Mouse (Mus musculus) kidney, embryonic 14.5 days (tissue): ENCODE measurements around the gene Tubgcp6. TPM values are rescaled to one million over a fixed set of nuclear protein-coding genes. Genes with fewer than 3 reads are reported as not detected.

ENCODE experiments used
- ATAC-seq: fragments of 200-750 bp; cut with Nextera tagmentation; 2 replicates; pipeline ENCODE4 v1.8.0; 2017; ENCODE audit warnings: moderate number of reproducible peaks, mild to moderate bottlenecking, moderate TSS enrichment, moderate library complexity; ENCODE audit not compliant: low FRiP score, low TSS enrichment
- H3K27ac ChIP-seq: fragments of 300-500 bp; sonication (generic); 2 replicates; pipeline ENCODE4 v1.5.1; 2014; ENCODE audit warnings: low read depth, mild to moderate bottlenecking, low read length, moderate library complexity, mixed read lengths
- H3K27me3 ChIP-seq: fragments of 300-500 bp; sonication (generic); 2 replicates; pipeline ENCODE4 v1.6.1; 2014; ENCODE audit warnings: mild to moderate bottlenecking, low read length; ENCODE audit not compliant: control insufficient read depth, insufficient read depth
- H3K36me3 ChIP-seq: fragments of 300-500 bp; sonication (generic); 2 replicates; pipeline ENCODE4 v1.6.1; 2014; ENCODE audit warnings: low read length, mixed read lengths; ENCODE audit not compliant: control insufficient read depth, insufficient read depth
- H3K4me1 ChIP-seq: fragments of 300-500 bp; sonication (generic); 2 replicates; pipeline ENCODE4 v1.6.1; 2014; ENCODE audit warnings: low read length, mixed read lengths; ENCODE audit not compliant: control insufficient read depth, insufficient read depth
- H3K4me2 ChIP-seq: fragments of 300-500 bp; sonication (generic); replicated peaks from 2 replicates; pipeline ENCODE4 v1.6.1; 2014; ENCODE audit warnings: low read depth, mild to moderate bottlenecking, low read length
- H3K4me3 ChIP-seq: fragments of 300-500 bp; sonication (generic); 2 replicates; pipeline ENCODE4 v1.5.1; 2014; ENCODE audit warnings: mild to moderate bottlenecking, low read length
- H3K9ac ChIP-seq: fragments of 300-500 bp; sonication (generic); 2 replicates; pipeline ENCODE4 v1.6.1; 2014; ENCODE audit warnings: low read depth, mild to moderate bottlenecking, low read length, moderate library complexity
- H3K9me3 ChIP-seq: fragments of 300-500 bp; sonication (generic); 2 replicates; pipeline ENCODE4 v1.6.1; 2016; ENCODE audit warnings: low read length; ENCODE audit not compliant: control insufficient read depth
- WGBS: fragments of 180-500 bp; shearing (Covaris S2); extraction: QIAGEN DNeasy Blood & Tissue Kit; methylation state at CpG from one replicate; pipeline ENCODE4 v1.1.7; 2014; 5-methylcytosine and 5-hydroxymethylcytosine counted together
- polyA plus RNA-seq: library from polyadenylated mRNA; unstranded; fragments of >200 nt; fragmentation: Nextera tagmentation; extraction: Ambion mirVana; gene quantifications from 2 replicates; pipeline ENCODE4 v1.2.1, GENCODE M21; 2014

The Tubgcp6 gene
- polyA plus RNA-seq, 1 experiment from 2014 or later, result 21.0 TPM

DNA sequence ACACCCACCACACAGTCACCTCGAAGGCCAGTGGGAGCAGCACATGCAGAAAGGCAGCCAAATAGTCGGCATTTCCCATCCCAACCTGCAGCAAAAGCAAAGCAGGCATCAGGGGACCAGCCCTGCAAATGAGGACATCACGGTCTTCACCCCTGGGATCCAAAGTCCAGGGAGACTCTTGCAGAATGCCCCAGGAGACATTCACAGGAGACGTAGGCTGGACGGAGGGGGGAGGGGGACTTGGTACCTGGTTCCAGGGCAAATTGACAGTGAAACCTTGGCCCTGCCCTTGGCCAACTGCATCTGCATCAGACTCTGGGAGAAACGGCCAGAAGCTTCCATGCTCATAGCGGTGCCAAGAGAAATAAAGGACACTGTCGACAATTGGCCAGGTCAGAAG is 3.7 kb upstream of the Tubgcp6 start:
- Histone ChIP-seq H3K4me2 (no peak overlapping the region), H3K27me3 (no peaks in the 10 kb centered on the region), H3K9me3 (no peaks in the 10 kb centered on the region), H3K9ac (no peak overlapping the region), H3K27ac (no peak overlapping the region), H3K4me3 (no peak overlapping the region), H3K4me1 (peaks cover 20% of the 10 kb centered on the region; the same call in 1 of the 2 replicates), H3K36me3 (no peaks in the 10 kb centered on the region)
- 93% methylated on average over 8 of the region's 8 CpGs for WGBS
- no peak for ATAC-seq

DNA sequence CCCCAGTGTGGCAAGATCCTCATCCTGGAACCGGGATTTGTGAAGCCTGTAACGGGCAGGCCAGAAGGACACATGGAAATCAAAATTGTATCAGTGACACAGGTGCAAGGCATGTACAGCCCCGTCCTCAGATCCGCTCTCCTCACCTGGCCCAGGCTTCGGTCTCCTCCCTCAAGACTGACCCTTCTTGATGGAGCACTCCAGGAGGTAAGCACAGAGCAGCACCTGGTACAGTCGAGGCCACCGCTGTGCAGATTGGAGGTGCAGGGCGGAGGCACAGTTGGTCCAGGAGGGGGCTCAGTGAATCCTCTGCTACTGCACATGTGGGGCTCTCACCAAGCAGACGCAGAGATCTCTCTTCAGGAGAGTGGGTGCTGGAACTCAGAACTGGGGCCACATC is 2.4 kb upstream of the Tubgcp6 start:
- 0 out of 2 replicates have a peak, but pooled peaks cover under 1% of the 10 kb centered on the region for H3K36me3 ChIP-seq
- no peaks in the 10 kb centered on the region for H3K27me3 ChIP-seq
- no peak overlapping the region for H3K4me2 ChIP-seq
- H3K4me3 ChIP-seq, result no peak overlapping the region
- WGBS, result 92% methylated on average over 9 of the region's 9 CpGs
- H3K9me3 ChIP-seq, result no peaks in the 10 kb centered on the region
- H3K4me1 ChIP-seq, result peaks cover 30% of the 10 kb centered on the region; the same call in 1 of the 2 replicates
- ATAC-seq, result no peak
- no peak overlapping the region for H3K27ac ChIP-seq
- H3K9ac ChIP-seq, result no peak overlapping the region

GRCm38 (mm10) chr15:89124312-89124711 is 1.4 kb upstream of the Tubgcp6 start:
- ATAC-seq, result no peak
- no peak overlapping the region for H3K4me3 ChIP-seq
- H3K4me2 ChIP-seq, result no peak overlapping the region
- H3K27ac ChIP-seq, result no peak overlapping the region
- peaks cover 31% of the 10 kb centered on the region; the same call in 1 of the 2 replicates for H3K4me1 ChIP-seq
- no peaks in the 10 kb centered on the region for H3K9me3 ChIP-seq
- H3K27me3 ChIP-seq, result no peaks in the 10 kb centered on the region
- H3K9ac ChIP-seq, result peak overlapping the region; percentile 84; the same call in 1 of the 2 replicates
- 99% methylated on average over 3 of the region's 3 CpGs for WGBS
- 0 out of 2 replicates have a peak, but pooled peaks cover 5% of the 10 kb centered on the region for H3K36me3 ChIP-seq

- Histone ChIP-seq H3K27me3 (no peaks in the 10 kb centered on the region), H3K9ac (peak overlapping the region; percentile 84), H3K9me3 (no peaks in the 10 kb centered on the region), H3K4me2 (peak overlapping the region; percentile 80), H3K27ac (peak overlapping the region; percentile 65; the same call in 1 of the 2 replicates), H3K36me3 (peaks cover 9% of the 10 kb centered on the region; the same call in 1 of the 2 replicates), H3K4me1 (peaks cover 31% of the 10 kb centered on the region; the same call in 1 of the 2 replicates), H3K4me3 (peak overlapping the region; percentile 85)
- WGBS, result 22% methylated on average over 11 of the region's 11 CpGs
- peak; percentile 5; the same call in 1 of the 2 replicates for ATAC-seq
These were observed 683 bp upstream of the Tubgcp6 start for GRCm38 (mm10) chr15:89123595-89123994.

DNA sequence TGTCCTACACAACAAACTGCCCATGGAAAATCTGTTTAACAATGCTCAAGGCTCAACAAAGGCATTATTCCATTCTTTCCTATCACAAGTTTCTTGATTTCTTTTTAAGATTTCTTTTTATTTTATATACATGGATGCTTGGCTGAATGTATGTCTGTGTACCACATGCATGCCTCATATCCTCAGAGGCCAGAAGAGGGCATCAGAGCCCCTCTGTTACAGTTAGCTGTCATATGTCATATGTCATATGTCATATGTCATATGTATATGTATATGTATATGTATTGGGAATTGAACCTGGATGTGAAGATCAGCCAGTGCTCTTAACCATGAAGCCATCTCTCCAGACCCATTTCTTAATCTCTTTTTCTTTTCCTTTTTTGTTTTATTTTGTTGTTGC is 4.9 kb downstream of the Tubgcp6 start:
- Histone ChIP-seq H3K27me3 (no peaks in the 10 kb centered on the region), H3K4me2 (no peak overlapping the region), H3K9me3 (no peaks in the 10 kb centered on the region), H3K36me3 (peaks cover 46% of the 10 kb centered on the region), H3K9ac (no peak overlapping the region), H3K4me3 (no peak overlapping the region), H3K4me1 (peaks cover 15% of the 10 kb centered on the region; the same call in 1 of the 2 replicates), H3K27ac (no peak overlapping the region)
- ATAC-seq, result no peak

GRCm38 (mm10) chr15:89110147-89110546 is 12.8 kb downstream of the Tubgcp6 start:
- 83% methylated on average over 9 of the region's 9 CpGs for WGBS
- no peaks in the 10 kb centered on the region for H3K9me3 ChIP-seq

GRCm38 (mm10) chr15:89106976-89107375 is 15.9 kb downstream of the Tubgcp6 start:
- Histone ChIP-seq H3K4me3 (no peak overlapping the region), H3K36me3 (peaks cover 89% of the 10 kb centered on the region), H3K27me3 (no peaks in the 10 kb centered on the region), H3K4me2 (no peak overlapping the region), H3K4me1 (no peaks in the 10 kb centered on the region), H3K27ac (no peak overlapping the region), H3K9ac (no peak overlapping the region), H3K9me3 (no peaks in the 10 kb centered on the region)
- ATAC-seq, result no peak
- 96% methylated on average over 1 of the region's 1 CpGs for WGBS

More at GRCm38 (mm10) chr15:89110147-89110546, 12.8 kb downstream of the Tubgcp6 start:
- no peak overlapping the region for H3K9ac ChIP-seq
- ATAC-seq, result no peak
- H3K4me2 ChIP-seq, result no peak overlapping the region
- H3K36me3 ChIP-seq, result peaks cover 78% of the 10 kb centered on the region
- no peak overlapping the region for H3K4me3 ChIP-seq
- no peaks in the 10 kb centered on the region for H3K4me1 ChIP-seq
- H3K27ac ChIP-seq, result no peak overlapping the region
- H3K27me3 ChIP-seq, result no peaks in the 10 kb centered on the region

- no peak overlapping the region for H3K4me3 ChIP-seq
- no peaks in the 10 kb centered on the region for H3K9me3 ChIP-seq
- peaks cover 90% of the 10 kb centered on the region for H3K36me3 ChIP-seq
- no peak overlapping the region for H3K9ac ChIP-seq
- no peak overlapping the region for H3K27ac ChIP-seq
- WGBS, result 91% methylated on average over 13 of the region's 13 CpGs
- no peaks in the 10 kb centered on the region for H3K4me1 ChIP-seq
- no peaks in the 10 kb centered on the region for H3K27me3 ChIP-seq
- ATAC-seq, result no peak
- no peak overlapping the region for H3K4me2 ChIP-seq
These were observed 16.8 kb downstream of the Tubgcp6 start for GRCm38 (mm10) chr15:89106073-89106472.

GRCm38 (mm10) chr15:89104425-89104824 is 18.5 kb downstream of the Tubgcp6 start:
- ATAC-seq, result no peak
- Histone ChIP-seq H3K4me2 (no peak overlapping the region), H3K9ac (no peak overlapping the region), H3K9me3 (no peaks in the 10 kb centered on the region), H3K27ac (no peak overlapping the region), H3K4me1 (no peaks in the 10 kb centered on the region), H3K27me3 (no peaks in the 10 kb centered on the region), H3K36me3 (peaks cover 97% of the 10 kb centered on the region), H3K4me3 (no peak overlapping the region)
- 94% methylated on average over 8 of the region's 8 CpGs for WGBS
